Mouse (Mus musculus) megakaryocyte progenitor cell, adult 5-6 weeks (primary cell): ENCODE results near the gene Ccdc138. TPM values are rescaled to one million over a fixed set of nuclear protein-coding genes. Genes with fewer than 3 reads are reported as not detected.

ENCODE experiments used
- ATAC-seq: replicated peaks from 2 replicates; pipeline ENCODE4 v1.8.0; 2016; ENCODE audit warnings: mild to moderate bottlenecking, moderate TSS enrichment, inconsistent platforms; ENCODE audit not compliant: poor library complexity
- total RNA-seq, 2 experiments: library from RNA; stranded (forward) in 1 of 2; stranded (reverse) in 1 of 2; fragments of 157-497, 149-512 nt in 1 of 2; fragments of 200-1000 nt in 1 of 2; gene quantifications; 2 replicates each; pipeline versions ENCODE4 v1.2.3 to v1.2.4; 2015 to 2017

The Ccdc138 gene
- total RNA-seq, 2 experiments from 2014 or later = 4.1 to 5.7 TPM

GRCm38 (mm10) chr10:58560521-58560920 lies 62.8 kb downstream of the Ccdc138 start:
- ATAC-seq = no peak

GRCm38 (mm10) chr10:58585427-58586223 lies 87.9 kb downstream of the Ccdc138 start:
- ATAC-seq = no peak

- no peak for ATAC-seq
Observed at GRCm38 (mm10) chr10:58594486-58594885, 96.7 kb downstream of the Ccdc138 start.

GRCm38 (mm10) chr10:58595197-58595596 lies 97.4 kb downstream of the Ccdc138 start:
- no peak for ATAC-seq

GRCm38 (mm10) chr10:58595821-58596220 lies 98.1 kb downstream of the Ccdc138 start:
- no peak for ATAC-seq

GRCm38 (mm10) chr10:58600151-58600550 lies 102.4 kb downstream of the Ccdc138 start:
- no peak for ATAC-seq

- ATAC-seq = no peak
Observed at GRCm38 (mm10) chr10:58600983-58601382, 103.2 kb downstream of the Ccdc138 start.

- no peak for ATAC-seq
Observed at GRCm38 (mm10) chr10:58601431-58601901, 103.7 kb downstream of the Ccdc138 start.

- no peak for ATAC-seq
Observed at GRCm38 (mm10) chr10:58601946-58602345, 104.2 kb downstream of the Ccdc138 start.

- ATAC-seq = no peak
Observed at GRCm38 (mm10) chr10:58604779-58605178, 107.0 kb downstream of the Ccdc138 start.

- no peak for ATAC-seq
Observed at GRCm38 (mm10) chr10:58606356-58606755, 108.6 kb downstream of the Ccdc138 start.

- no peak for ATAC-seq
Observed at GRCm38 (mm10) chr10:58608858-58609257, 111.1 kb downstream of the Ccdc138 start.

GRCm38 (mm10) chr10:58610484-58611261 lies 112.9 kb downstream of the Ccdc138 start:
- no peak for ATAC-seq

- no peak for ATAC-seq
Observed at GRCm38 (mm10) chr10:58614601-58615000, 116.9 kb downstream of the Ccdc138 start.

GRCm38 (mm10) chr10:58616565-58616964 lies 118.8 kb downstream of the Ccdc138 start:
- ATAC-seq = no peak

- no peak for ATAC-seq
Observed at GRCm38 (mm10) chr10:58618501-58619216, 120.9 kb downstream of the Ccdc138 start.

GRCm38 (mm10) chr10:58619266-58619665 lies 121.5 kb downstream of the Ccdc138 start:
- no peak for ATAC-seq

- ATAC-seq = peak; percentile 68
Observed at GRCm38 (mm10) chr10:58624848-58625711, 127.3 kb downstream of the Ccdc138 start.
